Mouse (Mus musculus) megakaryocyte, embryonic 14.5 days (primary cell): ENCODE measurements around the gene Ell.

Experiments used
- FLI1 ChIP-seq: IDR thresholded peaks from 2 replicates; pipeline ENCODE4 v1.6.1; 2012; ENCODE audit warnings: low read length, inconsistent platforms, mixed read lengths
- GATA1 ChIP-seq: IDR thresholded peaks from 3 replicates; pipeline ENCODE4 v1.6.1; 2012; ENCODE audit warnings: mixed read lengths, low read length, inconsistent platforms, borderline replicate concordance

GRCm38 (mm10) chr8:70558983-70559382 lies 19.7 kb downstream of the Ell start:
- no peak for TF ChIP-seq GATA1
- TF ChIP-seq FLI1 = no peak
